Mouse (Mus musculus) limb, embryonic 13.5 days (tissue): ENCODE measurements around the gene C1ql4. TPM values are rescaled to one million over a fixed set of nuclear protein-coding genes. Genes with fewer than 3 reads are reported as not detected.

Experiments
- ATAC-seq: fragments of 200-750 bp; cut with Nextera tagmentation; 2 replicates; pipeline ENCODE4 v1.8.0; 2017; ENCODE audit warnings: low read depth, moderate number of reproducible peaks, moderate TSS enrichment; ENCODE audit not compliant: low FRiP score
- H3K27ac ChIP-seq: fragments of 300-500 bp; sonication (generic); 2 replicates; pipeline ENCODE4 v1.5.1; 2015; ENCODE audit warnings: inconsistent platforms, mild to moderate bottlenecking, moderate library complexity
- H3K27me3 ChIP-seq: fragments of 300-500 bp; sonication (generic); 2 replicates; pipeline ENCODE4 v1.6.1; 2015; ENCODE audit warnings: mild to moderate bottlenecking, inconsistent platforms
- H3K36me3 ChIP-seq: fragments of 300-500 bp; sonication (generic); 2 replicates; pipeline ENCODE4 v1.6.1; 2015; ENCODE audit warnings: inconsistent platforms, mild to moderate bottlenecking, moderate library complexity
- H3K4me1 ChIP-seq: fragments of 300-500 bp; sonication (generic); 2 replicates; pipeline ENCODE4 v1.6.1; 2015; ENCODE audit warnings: inconsistent platforms
- H3K4me2 ChIP-seq: fragments of 300-500 bp; sonication (generic); replicated peaks from 2 replicates; pipeline ENCODE4 v1.6.1; 2015; ENCODE audit warnings: inconsistent platforms, mild to moderate bottlenecking, moderate library complexity
- H3K4me3 ChIP-seq: fragments of 300-500 bp; sonication (generic); 2 replicates; pipeline ENCODE4 v1.5.1; 2015; ENCODE audit warnings: moderate library complexity, mild to moderate bottlenecking, inconsistent platforms
- H3K9ac ChIP-seq: fragments of 300-500 bp; sonication (generic); 2 replicates; pipeline ENCODE4 v1.6.1; 2015; ENCODE audit warnings: mild to moderate bottlenecking, inconsistent platforms
- H3K9me3 ChIP-seq: fragments of 300-500 bp; sonication (generic); 2 replicates; pipeline ENCODE4 v1.6.1; 2016; ENCODE audit warnings: inconsistent platforms
- WGBS: fragments of 180-500 bp; shearing (Covaris S2); methylation state at CpG from one replicate; pipeline ENCODE4 v1.1.7; 2015; 5-methylcytosine and 5-hydroxymethylcytosine counted together
- polyA plus RNA-seq: library from polyadenylated mRNA; unstranded; fragments of >200 nt; fragmentation: Nextera tagmentation; extraction: Ambion mirVana; gene quantifications from 2 replicates; pipeline ENCODE4 v1.2.1, GENCODE M21; 2015

The C1ql4 gene
- polyA plus RNA-seq, 1 experiment from 2014 or later: not detected

DNA sequence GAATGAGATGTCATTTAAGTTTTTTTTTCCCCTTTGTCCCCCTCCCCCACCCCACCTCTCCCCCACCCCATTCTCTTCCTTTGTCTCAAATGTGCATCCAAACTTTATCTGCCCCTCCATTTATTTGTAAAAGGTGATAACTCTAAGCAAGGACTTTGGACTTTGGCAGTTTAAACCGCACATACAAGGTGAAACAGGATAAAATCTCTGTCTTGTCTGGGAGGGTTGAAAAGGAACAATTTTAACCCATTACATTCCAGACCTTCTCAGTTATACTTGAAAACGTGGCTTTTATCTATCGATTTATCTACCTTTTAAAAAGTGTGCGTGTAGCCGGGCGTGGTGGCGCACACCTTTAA is 27.4 kb upstream of the C1ql4 start:
- WGBS: 86% methylated on average over 7 of the region's 7 CpGs
- Histone ChIP-seq H3K9ac (no peak overlapping the region), H3K4me2 (no peak overlapping the region), H3K36me3 (no peaks in the 10 kb centered on the region), H3K27me3 (no peaks in the 10 kb centered on the region), H3K27ac (no peak overlapping the region), H3K4me3 (no peak overlapping the region), H3K4me1 (no peaks in the 10 kb centered on the region), H3K9me3 (no peaks in the 10 kb centered on the region)
- no peak for ATAC-seq

DNA sequence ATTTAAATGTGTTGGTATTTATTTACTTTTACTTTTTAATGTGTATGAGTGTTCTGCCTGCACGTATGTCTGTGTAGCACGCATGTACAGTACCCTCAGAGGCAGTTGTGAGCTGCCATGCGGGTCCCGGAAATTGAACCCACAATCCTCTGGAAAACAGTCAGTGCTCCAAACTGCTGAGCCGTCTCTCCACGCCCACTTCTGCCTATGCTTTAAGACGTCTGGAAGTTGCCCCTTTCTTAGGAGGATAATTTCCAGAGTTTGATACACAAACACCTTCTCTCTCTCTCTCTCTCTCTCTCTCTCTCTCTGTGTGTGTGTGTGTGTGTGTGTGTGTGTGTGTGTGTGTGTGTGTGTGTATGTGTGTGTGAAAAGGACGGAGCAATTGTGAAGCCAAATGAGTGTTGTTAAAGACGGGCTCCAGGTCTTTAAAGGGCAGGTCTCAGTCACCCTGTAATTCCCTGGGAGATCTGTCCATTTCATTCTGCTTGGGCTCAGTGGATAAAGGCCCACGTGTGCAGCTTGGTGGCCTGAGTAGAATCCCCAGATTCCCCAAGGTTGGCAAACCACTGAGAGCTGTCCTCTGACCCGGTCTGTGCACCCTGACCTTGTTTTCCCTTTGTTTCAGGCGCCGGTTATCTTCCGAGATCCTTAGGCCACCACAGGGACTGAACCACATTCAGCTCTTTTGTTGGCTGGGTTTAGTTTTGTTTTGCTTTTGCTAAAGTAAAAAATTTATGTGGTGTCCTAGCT is 26.9 kb upstream of the C1ql4 start:
- Histone ChIP-seq H3K9ac (no peak overlapping the region), H3K27me3 (no peaks in the 10 kb centered on the region), H3K36me3 (no peaks in the 10 kb centered on the region), H3K4me1 (no peaks in the 10 kb centered on the region), H3K4me3 (no peak overlapping the region), H3K9me3 (no peaks in the 10 kb centered on the region), H3K4me2 (no peak overlapping the region), H3K27ac (no peak overlapping the region)
- ATAC-seq: no peak
- WGBS: 54% methylated on average over 14 of the region's 14 CpGs

DNA sequence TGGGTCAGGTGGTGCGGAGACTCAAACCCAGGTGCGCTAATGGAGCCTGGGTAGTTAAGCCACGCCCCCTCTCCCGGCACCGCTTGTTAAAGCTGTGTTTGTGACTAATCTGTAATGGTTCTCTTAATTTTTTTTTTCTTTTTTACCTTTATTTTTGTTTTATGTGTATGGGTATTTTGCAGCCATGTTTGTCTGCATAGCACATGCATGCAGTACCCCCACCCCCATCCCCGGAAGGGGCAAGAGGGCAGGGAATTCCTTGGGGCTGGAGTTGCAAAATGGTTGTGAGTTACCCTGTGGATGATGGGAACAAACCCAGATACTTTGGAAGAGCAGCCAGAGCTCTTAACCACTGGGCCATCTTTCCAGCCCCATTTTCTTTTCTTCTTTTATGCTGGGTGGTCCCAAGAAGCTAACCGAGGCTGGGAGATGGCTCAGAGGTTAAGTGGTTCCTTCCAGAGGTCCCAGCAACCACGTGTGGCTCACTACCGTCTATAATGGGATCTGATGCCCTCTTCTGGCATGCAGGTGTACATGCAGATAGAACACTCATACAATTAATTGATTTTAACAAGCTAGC is 25.9 kb upstream of the C1ql4 start:
- Histone ChIP-seq H3K9me3 (no peaks in the 10 kb centered on the region), H3K4me3 (peak overlapping the region; percentile 2; the same call in 1 of the 2 replicates), H3K36me3 (no peaks in the 10 kb centered on the region), H3K4me1 (no peaks in the 10 kb centered on the region), H3K27me3 (no peaks in the 10 kb centered on the region), H3K27ac (no peak overlapping the region), H3K4me2 (peak overlapping the region; percentile 45), H3K9ac (no peak overlapping the region)
- WGBS: 6% methylated on average over 9 of the region's 9 CpGs
- ATAC-seq: no peak

DNA sequence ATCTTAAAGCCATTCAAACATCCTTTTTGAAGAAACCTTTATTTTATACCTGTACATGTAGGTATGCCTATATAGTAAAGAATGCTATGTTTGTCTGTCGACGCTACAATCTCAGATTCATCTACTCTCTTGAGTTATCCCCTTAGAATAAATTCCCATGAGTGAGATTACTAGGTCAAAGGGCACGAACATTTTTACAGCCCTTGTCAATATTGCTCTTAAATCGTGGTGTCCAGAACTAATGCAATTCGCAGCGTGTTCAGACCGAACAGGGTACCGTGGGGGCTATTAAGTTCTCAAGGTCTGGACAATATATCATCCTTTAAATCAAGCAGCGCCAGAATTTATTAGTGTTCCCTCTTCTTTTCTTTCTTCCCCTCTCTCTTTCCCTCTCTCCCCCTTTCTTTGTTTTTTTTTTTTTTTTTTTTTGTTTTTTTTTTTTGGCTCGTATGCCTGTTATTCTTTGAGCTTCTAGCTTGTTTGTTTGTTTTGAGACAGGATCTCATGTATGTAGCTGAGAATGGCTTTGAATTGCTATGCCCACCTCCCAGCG is 25.3 kb upstream of the C1ql4 start:
- H3K9ac ChIP-seq: no peak overlapping the region
- H3K36me3 ChIP-seq: no peaks in the 10 kb centered on the region
- H3K27ac ChIP-seq: no peak overlapping the region
- peak overlapping the region; percentile 45 for H3K4me2 ChIP-seq
- no peaks in the 10 kb centered on the region for H3K4me1 ChIP-seq
- H3K9me3 ChIP-seq: no peaks in the 10 kb centered on the region
- no peak for ATAC-seq
- H3K4me3 ChIP-seq: peak overlapping the region; percentile 2; the same call in 1 of the 2 replicates
- no peaks in the 10 kb centered on the region for H3K27me3 ChIP-seq
- WGBS: 35% methylated on average over 11 of the region's 11 CpGs

DNA sequence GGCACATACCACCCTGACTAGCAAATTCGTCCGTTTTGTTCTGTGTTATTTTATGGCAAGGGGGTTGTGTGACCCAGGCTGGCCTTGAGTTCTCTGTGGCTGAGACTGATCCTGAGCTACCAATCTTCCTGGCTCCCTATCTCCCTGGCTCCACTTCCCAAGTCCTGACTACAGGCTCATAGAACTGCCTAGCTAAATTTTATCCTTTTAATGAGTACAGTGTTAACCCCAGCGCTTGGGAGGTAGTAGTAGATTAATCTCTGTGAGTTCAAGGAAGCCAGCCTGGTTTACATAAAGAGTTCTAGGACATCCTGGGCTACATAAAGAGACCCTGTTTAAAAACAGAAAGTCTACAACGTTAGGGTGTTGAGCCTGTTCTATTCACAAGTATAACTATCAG is 24.2 kb upstream of the C1ql4 start:
- no peaks in the 10 kb centered on the region for H3K4me1 ChIP-seq
- H3K27me3 ChIP-seq: no peaks in the 10 kb centered on the region
- H3K36me3 ChIP-seq: no peaks in the 10 kb centered on the region
- H3K4me2 ChIP-seq: no peak overlapping the region
- H3K4me3 ChIP-seq: no peak overlapping the region
- H3K9ac ChIP-seq: no peak overlapping the region
- WGBS: 57% methylated on average over 4 of the region's 4 CpGs
- no peaks in the 10 kb centered on the region for H3K9me3 ChIP-seq
- no peak overlapping the region for H3K27ac ChIP-seq
- ATAC-seq: no peak

DNA sequence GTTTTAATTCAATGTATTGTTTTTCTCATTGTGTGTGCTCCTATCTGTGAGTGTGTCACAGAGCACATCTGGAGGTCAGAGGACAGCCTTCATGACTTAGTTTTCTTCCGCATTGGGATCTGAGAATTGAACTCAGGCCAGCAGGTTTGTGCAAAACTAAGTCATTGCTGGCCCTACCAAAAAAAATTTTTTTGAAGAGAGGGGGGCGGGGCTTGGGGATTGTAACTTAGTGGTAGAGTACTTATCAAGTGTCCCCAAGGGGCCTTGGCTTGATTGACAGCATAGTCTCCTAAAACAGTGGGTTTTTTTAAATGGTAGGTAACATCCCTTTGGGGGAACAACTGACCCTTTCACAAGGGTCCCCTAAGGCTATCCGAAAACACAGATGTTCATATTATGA is 23.5 kb upstream of the C1ql4 start:
- Histone ChIP-seq H3K27me3 (no peaks in the 10 kb centered on the region), H3K9me3 (no peaks in the 10 kb centered on the region), H3K9ac (no peak overlapping the region), H3K36me3 (no peaks in the 10 kb centered on the region), H3K4me2 (no peak overlapping the region), H3K4me3 (no peak overlapping the region), H3K27ac (no peak overlapping the region), H3K4me1 (no peaks in the 10 kb centered on the region)
- ATAC-seq: no peak
- 86% methylated on average over 3 of the region's 3 CpGs for WGBS

DNA sequence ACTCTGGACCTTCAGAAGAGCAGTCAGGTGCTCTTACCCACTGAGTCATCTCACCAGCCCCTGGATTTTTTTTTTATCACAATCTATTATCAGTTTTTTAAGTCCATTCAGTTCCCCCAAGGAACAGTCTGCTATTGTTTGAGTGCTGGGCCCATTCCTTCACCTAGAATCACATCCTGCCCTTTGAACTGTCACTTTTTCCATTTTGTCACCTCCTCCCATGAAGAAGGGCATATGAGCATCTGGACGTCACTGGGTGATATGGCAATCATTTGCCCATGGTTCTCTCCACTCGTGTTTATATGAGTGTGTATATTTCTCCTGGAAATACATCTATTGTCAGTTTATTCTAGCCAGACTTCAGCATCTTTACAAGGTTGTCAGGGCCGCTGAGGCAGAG is 20.2 kb upstream of the C1ql4 start:
- H3K4me1 ChIP-seq: no peaks in the 10 kb centered on the region
- H3K9me3 ChIP-seq: no peaks in the 10 kb centered on the region
- no peak overlapping the region for H3K4me2 ChIP-seq
- no peaks in the 10 kb centered on the region for H3K27me3 ChIP-seq
- H3K27ac ChIP-seq: no peak overlapping the region
- no peak for ATAC-seq
- H3K36me3 ChIP-seq: no peaks in the 10 kb centered on the region
- no peak overlapping the region for H3K4me3 ChIP-seq
- no peak overlapping the region for H3K9ac ChIP-seq
- 82% methylated on average over 3 of the region's 3 CpGs for WGBS

DNA sequence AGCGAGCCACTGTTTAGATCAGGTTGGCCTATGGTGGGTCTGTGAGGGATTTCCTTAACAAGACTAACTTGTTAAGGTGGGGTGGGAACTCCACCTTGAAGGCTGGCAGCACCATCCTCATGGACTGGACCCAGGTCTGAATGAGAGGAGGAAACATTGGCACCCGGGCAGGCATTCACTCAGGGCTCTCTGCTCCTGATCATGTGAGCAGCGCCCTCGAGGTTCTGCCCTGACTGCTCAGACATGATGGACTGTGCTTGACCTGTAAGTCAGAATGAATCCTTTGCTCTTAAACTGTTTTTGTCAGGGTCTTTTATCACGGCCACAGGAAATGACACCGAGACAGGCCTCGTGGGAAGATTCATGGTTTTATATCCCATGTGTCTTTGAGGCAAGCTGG is 17.6 kb upstream of the C1ql4 start:
- no peak overlapping the region for H3K27ac ChIP-seq
- H3K27me3 ChIP-seq: peaks cover 10% of the 10 kb centered on the region; the same call in 1 of the 2 replicates
- H3K4me2 ChIP-seq: no peak overlapping the region
- H3K4me1 ChIP-seq: no peaks in the 10 kb centered on the region
- 46% methylated on average over 7 of the region's 7 CpGs for WGBS
- no peak for ATAC-seq
- no peaks in the 10 kb centered on the region for H3K9me3 ChIP-seq
- H3K36me3 ChIP-seq: no peaks in the 10 kb centered on the region
- H3K9ac ChIP-seq: no peak overlapping the region
- H3K4me3 ChIP-seq: no peak overlapping the region

DNA sequence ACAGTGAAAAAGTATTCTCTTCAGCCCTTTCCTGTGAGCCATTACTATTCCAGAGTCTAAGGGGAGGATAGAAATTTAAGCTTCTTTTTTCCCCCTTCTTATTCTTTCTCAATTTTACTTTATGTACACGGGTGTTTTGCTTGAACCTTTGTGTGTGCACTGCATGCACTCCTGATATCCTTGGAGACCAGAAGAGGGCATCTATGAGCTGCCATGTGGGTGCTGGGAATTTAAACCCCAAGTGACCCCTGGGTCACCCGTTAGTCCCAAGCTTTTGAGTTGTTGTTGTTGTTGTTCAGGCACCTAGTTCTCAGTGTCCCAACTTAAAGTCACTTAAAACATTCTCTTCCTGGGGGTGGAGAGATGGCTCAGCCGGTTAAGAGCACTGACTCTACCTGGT is 12.4 kb upstream of the C1ql4 start:
- Histone ChIP-seq H3K4me3 (no peak overlapping the region), H3K27ac (no peak overlapping the region), H3K4me1 (peaks cover 35% of the 10 kb centered on the region), H3K4me2 (no peak overlapping the region), H3K27me3 (peaks cover 62% of the 10 kb centered on the region), H3K9me3 (no peaks in the 10 kb centered on the region), H3K9ac (no peak overlapping the region), H3K36me3 (no peaks in the 10 kb centered on the region)
- ATAC-seq: no peak
- WGBS: 63% methylated on average over 3 of the region's 3 CpGs

DNA sequence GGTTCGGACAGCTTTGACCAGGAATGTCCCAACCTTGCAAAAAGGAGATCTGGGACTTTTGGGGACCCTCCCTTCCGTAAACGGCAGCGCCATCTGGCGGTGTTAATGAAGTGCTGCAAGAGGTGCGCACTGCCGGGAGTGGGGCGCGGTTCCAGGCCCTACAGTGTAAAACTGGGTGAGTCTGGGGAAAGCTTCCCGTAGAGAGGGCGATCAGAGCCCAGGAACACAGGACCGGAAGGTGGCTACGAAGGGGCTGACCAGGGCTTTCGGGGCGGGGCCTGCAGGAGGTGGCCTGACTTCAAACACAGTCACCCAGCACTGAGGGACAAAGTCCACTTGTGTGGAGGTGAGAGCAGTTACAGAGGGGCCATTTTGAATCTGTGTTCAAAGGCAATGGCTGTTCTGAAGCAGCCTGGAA is 11.5 kb upstream of the C1ql4 start:
- Histone ChIP-seq H3K27me3 (peaks cover 70% of the 10 kb centered on the region), H3K27ac (no peak overlapping the region), H3K9me3 (no peaks in the 10 kb centered on the region), H3K9ac (0 out of 2 replicates have a peak overlapping the region, but pooled peaks have one; percentile 25), H3K4me2 (peak overlapping the region; percentile 80), H3K36me3 (no peaks in the 10 kb centered on the region), H3K4me1 (peaks cover 40% of the 10 kb centered on the region), H3K4me3 (peak overlapping the region; percentile 46)
- peak; percentile 20; the same call in 1 of the 2 replicates for ATAC-seq
- under 1% methylated on average over 15 of the region's 15 CpGs for WGBS

DNA sequence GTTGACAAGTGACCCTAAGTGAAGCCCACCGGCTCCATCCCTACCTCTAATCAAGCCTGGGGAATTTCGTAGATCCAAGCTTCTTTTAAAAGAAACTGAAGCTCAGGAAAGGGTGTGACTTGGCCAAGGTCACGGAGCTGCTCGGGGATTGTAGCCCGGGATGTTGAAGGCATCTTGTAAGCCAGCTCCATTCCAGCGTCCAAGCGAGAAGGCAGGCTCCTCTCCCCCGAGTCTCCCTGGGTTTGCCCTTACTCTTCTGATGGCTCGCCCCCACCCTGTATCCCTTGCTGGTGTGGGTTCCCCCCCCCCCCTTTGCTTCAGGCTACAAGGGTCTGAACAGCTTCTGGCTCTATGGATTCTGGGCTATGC is 10.9 kb upstream of the C1ql4 start:
- Histone ChIP-seq H3K9ac (peak overlapping the region; percentile 59), H3K4me2 (peak overlapping the region; percentile 80), H3K9me3 (no peaks in the 10 kb centered on the region), H3K4me1 (peaks cover 46% of the 10 kb centered on the region), H3K4me3 (peak overlapping the region; percentile 46), H3K27ac (no peak overlapping the region), H3K27me3 (peaks cover 76% of the 10 kb centered on the region), H3K36me3 (no peaks in the 10 kb centered on the region)
- ATAC-seq: no peak
- WGBS: 2% methylated on average over 9 of the region's 9 CpGs

DNA sequence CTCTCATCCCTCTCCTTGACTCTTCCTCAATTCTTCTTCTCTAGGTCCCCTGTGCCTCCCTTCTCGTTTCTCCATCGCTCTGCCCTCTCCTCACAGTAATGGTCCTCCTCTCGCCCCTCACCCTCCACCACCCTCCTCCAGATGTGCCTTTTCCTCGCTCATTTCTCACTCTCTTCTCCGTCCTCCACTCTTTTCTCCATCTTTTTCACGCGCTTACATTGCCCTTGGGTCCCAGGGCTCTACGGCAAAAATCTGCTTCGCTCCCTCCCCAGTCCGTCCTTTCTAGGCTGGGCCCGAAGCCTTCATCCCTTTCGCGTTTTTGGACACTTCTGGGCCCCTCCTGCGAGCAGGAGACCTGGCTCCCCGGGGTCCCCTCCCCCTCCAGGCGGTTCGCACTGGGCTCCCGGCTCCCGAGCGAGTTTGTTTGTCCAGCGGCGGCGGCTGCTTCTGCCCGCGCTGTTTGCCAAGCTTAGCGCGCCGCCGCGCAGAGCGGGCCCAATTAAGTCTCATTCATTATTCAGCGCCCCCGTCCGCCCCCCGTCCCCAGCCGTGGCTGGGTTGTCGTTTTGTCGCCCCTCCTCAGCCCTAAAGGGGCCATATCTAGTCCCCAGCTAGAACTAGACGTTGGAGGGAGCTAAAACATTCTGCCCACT is 10.3 kb upstream of the C1ql4 start:
- ATAC-seq: no peak
- no peaks in the 10 kb centered on the region for H3K9me3 ChIP-seq
- H3K9ac ChIP-seq: peak overlapping the region; percentile 59
- H3K36me3 ChIP-seq: no peaks in the 10 kb centered on the region
- no peak overlapping the region for H3K27ac ChIP-seq
- WGBS: 1% methylated on average over 39 of the region's 39 CpGs
- peaks cover 81% of the 10 kb centered on the region for H3K27me3 ChIP-seq
- peaks cover 51% of the 10 kb centered on the region for H3K4me1 ChIP-seq
- peak overlapping the region; percentile 46 for H3K4me3 ChIP-seq
- H3K4me2 ChIP-seq: peak overlapping the region; percentile 80
